Mouse (Mus musculus): Measurements from ENCODE around the gene Dcakd.

Gene Dcakd

GRCm38 (mm10) chr11:103005254-103005981 is 22.7 kb downstream of the Dcakd start:
- no peak for DNase-seq (ENCODE audit: low spot score)

GRCm38 (mm10) chr11:103004852-103005251 is 23.3 kb downstream of the Dcakd start:
- DNase-seq (ENCODE audit: low spot score), result no peak

- no peak for DNase-seq (ENCODE audit: low spot score)
These were observed 24.9 kb downstream of the Dcakd start for GRCm38 (mm10) chr11:103003210-103003609.

- DNase-seq (ENCODE audit: low spot score), result no peak
These were observed 27.1 kb downstream of the Dcakd start for GRCm38 (mm10) chr11:103001063-103001462.

GRCm38 (mm10) chr11:103000111-103000510 is 28.0 kb downstream of the Dcakd start:
- DNase-seq (ENCODE audit: low spot score), result no peak

- no peak for DNase-seq (ENCODE audit: low spot score)
These were observed 28.7 kb downstream of the Dcakd start for GRCm38 (mm10) chr11:102999317-102999970.

GRCm38 (mm10) chr11:102998577-102999316 is 29.4 kb downstream of the Dcakd start:
- no peak for DNase-seq (ENCODE audit: low spot score)

- DNase-seq (ENCODE audit: low spot score), result no peak
These were observed 29.9 kb downstream of the Dcakd start for GRCm38 (mm10) chr11:102998254-102998576.

GRCm38 (mm10) chr11:102996991-102997770 is 31.0 kb downstream of the Dcakd start:
- DNase-seq (ENCODE audit: low spot score), result no peak

GRCm38 (mm10) chr11:102996385-102996784 is 31.7 kb downstream of the Dcakd start:
- DNase-seq (ENCODE audit: low spot score), result no peak

- no peak for DNase-seq (ENCODE audit: low spot score)
These were observed 33.2 kb downstream of the Dcakd start for GRCm38 (mm10) chr11:102994952-102995351.

- peak; percentile 39 for DNase-seq (ENCODE audit: low spot score)
These were observed 34.6 kb downstream of the Dcakd start for GRCm38 (mm10) chr11:102993420-102994029.

GRCm38 (mm10) chr11:102992940-102993339 is 35.2 kb downstream of the Dcakd start:
- peak; percentile 89 for DNase-seq (ENCODE audit: low spot score)

- peak; percentile 57 for DNase-seq (ENCODE audit: low spot score)
These were observed 36.5 kb downstream of the Dcakd start for GRCm38 (mm10) chr11:102991681-102992080.

GRCm38 (mm10) chr11:102990152-102990663 is 37.9 kb downstream of the Dcakd start:
- peak; percentile 62 for DNase-seq (ENCODE audit: low spot score)

GRCm38 (mm10) chr11:102989641-102990151 is 38.4 kb downstream of the Dcakd start:
- DNase-seq (ENCODE audit: low spot score), result no peak

- peak; percentile 31 for DNase-seq (ENCODE audit: low spot score)
These were observed 43.0 kb downstream of the Dcakd start for GRCm38 (mm10) chr11:102985160-102985559.

- DNase-seq (ENCODE audit: low spot score), result no peak
These were observed 43.5 kb downstream of the Dcakd start for GRCm38 (mm10) chr11:102984615-102985014.

GRCm38 (mm10) chr11:102984086-102984485 is 44.0 kb downstream of the Dcakd start:
- DNase-seq (ENCODE audit: low spot score), result no peak

- no peak for DNase-seq (ENCODE audit: low spot score)
These were observed 46.8 kb downstream of the Dcakd start for GRCm38 (mm10) chr11:102981151-102981890.

Data from embryo, embryonic 10 days (tissue).